Mouse (Mus musculus): ENCODE measurements at regions not wholly inside any gene's neighbourhood (a gene's known extent, or its start where the extent isn't known, plus 50 kb on each side); places are given as distances from the start of the nearest gene placed in this dataset.

DNA sequence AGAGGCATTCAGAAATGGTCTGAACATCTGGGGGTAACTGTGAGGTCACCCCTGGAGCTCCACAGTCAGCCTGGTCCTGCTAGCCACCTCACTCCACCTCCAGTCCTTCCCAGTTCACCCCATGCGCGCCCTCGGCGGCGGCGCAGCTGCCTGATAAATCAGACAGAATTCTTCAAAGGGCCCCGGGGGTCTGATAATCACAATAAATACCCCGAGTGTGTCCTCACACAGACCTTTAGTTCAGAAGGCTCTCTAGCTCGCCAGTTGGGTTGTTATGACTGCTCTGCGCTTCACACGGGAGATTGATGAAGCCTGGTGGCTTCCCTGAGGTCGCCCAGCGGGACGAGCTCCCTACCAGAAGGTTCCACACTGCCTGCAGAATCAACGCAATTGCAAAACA is 91.8 kb downstream of the Nkx6-1 start:
- TF ChIP-seq CTCF (IDR thresholded peaks at IDR 0.05; ENCODE audit: extremely low read depth, insufficient read length, insufficient replicate concordance, low read depth, low read length): no peak
- TF ChIP-seq POLR2A (IDR thresholded peaks at IDR 0.05; ENCODE audit: low read depth, low read length): no peak
